Mouse (Mus musculus) C2C12 (cell line): ENCODE data around the gene Zfhx3.

Source experiments
- CTCF ChIP-seq: IDR thresholded peaks from one replicate; pipeline ENCODE4 v1.5.1; 2011; ENCODE audit not compliant: control insufficient read depth, insufficient read depth, insufficient read length
- FOSL1 ChIP-seq: IDR thresholded peaks from one replicate; pipeline ENCODE4 v1.8.0; 2011; ENCODE audit warnings: mild to moderate bottlenecking, low read length; ENCODE audit not compliant: poor library complexity, insufficient read depth, severe bottlenecking
- MAX ChIP-seq: IDR thresholded peaks from one replicate; pipeline ENCODE4 v1.6.1; 2011; ENCODE audit warnings: mild to moderate bottlenecking, control low read depth

GRCm38 (mm10) chr8:108075176-108075575 is 132.7 kb downstream of the Zfhx3 start:
- TF ChIP-seq MAX = no peak
- no peak for TF ChIP-seq CTCF
- no peak for TF ChIP-seq FOSL1
